Mouse (Mus musculus) CH12.LX (cell line): ENCODE results near the gene Foxk1. TPM values are rescaled to one million over a fixed set of nuclear protein-coding genes. Genes with fewer than 3 reads are reported as not detected.

Source experiments
- DNase-seq: peaks from one replicate; pipeline ENCODE4 v3.0.0-alpha.2; 2013; ENCODE audit errors: extremely low read depth
- H3K27ac ChIP-seq: 2 replicates; pipeline ENCODE4 v1.5.1; 2012; ENCODE audit warnings: low read depth, mild to moderate bottlenecking, control low read depth, moderate library complexity; ENCODE audit not compliant: insufficient read depth
- H3K27me3 ChIP-seq: replicated peaks from 2 replicates; pipeline ENCODE3; 2012; ENCODE audit warnings: inconsistent platforms
- H3K36me3 ChIP-seq, 2 experiments: replicated peaks in 1 of 2; 2 replicates each; pipeline versions ENCODE3 to v1.6.1; 2012; ENCODE audit warnings: inconsistent platforms in 1 of 2, low read length in 1 of 2, mild to moderate bottlenecking in 1 of 2, mixed read lengths in 1 of 2, moderate library complexity in 1 of 2; ENCODE audit not compliant: control insufficient read depth in 1 of 2, insufficient read depth in 1 of 2
- H3K4me1 ChIP-seq, 2 experiments: 2 replicates each; pipeline ENCODE4 v1.6.1; 2012; ENCODE audit warnings: inconsistent platforms in 1 of 2, moderate library complexity in 1 of 2; ENCODE audit not compliant: insufficient read depth in 2 of 2, control insufficient read depth in 1 of 2
- H3K4me2 ChIP-seq: 2 replicates; pipeline ENCODE4 v1.6.1; 2012; ENCODE audit warnings: low read depth, mild to moderate bottlenecking, control low read depth; ENCODE audit not compliant: poor library complexity, insufficient read depth, severe bottlenecking
- H3K4me3 ChIP-seq, 3 experiments: fragments of 150-350 bp in 1 of 3; sonication (generic) in 1 of 3; replicated peaks in 1 of 3; 2 replicates each; pipeline versions ENCODE3 to v1.5.1; 2011 to 2012; ENCODE audit warnings: low read depth in 2 of 3, low read length in 2 of 3, mild to moderate bottlenecking in 2 of 3, moderate library complexity in 2 of 3, control low read depth in 1 of 3, improper control_type of control experiment in 1 of 3, inconsistent platforms in 1 of 3, mixed read lengths in 1 of 3; ENCODE audit not compliant: poor library complexity in 1 of 3
- H3K79me2 ChIP-seq: replicated peaks from 2 replicates; pipeline ENCODE4 v1.6.1; 2012; ENCODE audit warnings: mild to moderate bottlenecking, moderate library complexity; ENCODE audit not compliant: control insufficient read depth, poor library complexity, insufficient read depth, severe bottlenecking; ENCODE audit errors: extremely low read depth
- H3K9ac ChIP-seq: 2 replicates; pipeline ENCODE4 v1.6.1; 2012; ENCODE audit warnings: low read depth, mild to moderate bottlenecking, control low read depth, moderate library complexity; ENCODE audit not compliant: insufficient read depth
- H3K9me3 ChIP-seq: replicated peaks from 2 replicates; pipeline ENCODE3; 2012; ENCODE audit warnings: low read length, inconsistent platforms, mixed read lengths
- BHLHE40 ChIP-seq: IDR thresholded peaks from 2 replicates; pipeline ENCODE4 v1.6.1; 2011; ENCODE audit warnings: mild to moderate bottlenecking, low read depth, low read length, improper control_type of control experiment
- CHD1 ChIP-seq: IDR thresholded peaks from 2 replicates; pipeline ENCODE4 v1.6.1; 2012; ENCODE audit warnings: low read depth, low read length, improper control_type of control experiment, inconsistent platforms
- E2F4 ChIP-seq: IDR thresholded peaks from 2 replicates; pipeline ENCODE4 v1.6.1; 2011; ENCODE audit warnings: low read depth, low read length, improper control_type of control experiment; ENCODE audit not compliant: insufficient replicate concordance
- ELF1 ChIP-seq: IDR thresholded peaks from 2 replicates; pipeline ENCODE4 v1.6.1; 2014; ENCODE audit warnings: low read depth, mild to moderate bottlenecking, inconsistent platforms, low read length, improper control_type of control experiment
- ETS1 ChIP-seq: conservative IDR thresholded peaks from 2 replicates; pipeline ENCODE4 v1.6.1; 2012; ENCODE audit warnings: low read depth, mild to moderate bottlenecking, inconsistent platforms, low read length, improper control_type of control experiment, moderate library complexity
- GABPA ChIP-seq: IDR thresholded peaks from 2 replicates; pipeline ENCODE4 v1.6.1; 2012; ENCODE audit warnings: low read depth, low read length, improper control_type of control experiment, inconsistent platforms; ENCODE audit not compliant: insufficient replicate concordance
- IRF4 ChIP-seq: IDR thresholded peaks from 2 replicates; pipeline ENCODE4 v1.6.1; 2014; ENCODE audit warnings: low read depth, mild to moderate bottlenecking, inconsistent platforms, low read length, improper control_type of control experiment
- JUN ChIP-seq: IDR thresholded peaks from 2 replicates; pipeline ENCODE4 v1.6.1; 2011; ENCODE audit warnings: low read depth, mild to moderate bottlenecking, low read length, improper control_type of control experiment, moderate library complexity; ENCODE audit not compliant: insufficient read depth
- KAT2A ChIP-seq: IDR thresholded peaks from 2 replicates; pipeline ENCODE4 v1.6.1; 2012; ENCODE audit warnings: low read length, improper control_type of control experiment, inconsistent platforms; ENCODE audit not compliant: insufficient replicate concordance
- MAZ ChIP-seq: IDR thresholded peaks from 2 replicates; pipeline ENCODE4 v1.6.1; 2012; ENCODE audit warnings: low read depth, mild to moderate bottlenecking, inconsistent platforms, low read length, improper control_type of control experiment, moderate library complexity
- MEF2A ChIP-seq: IDR thresholded peaks from 2 replicates; pipeline ENCODE4 v1.6.1; 2014; ENCODE audit warnings: low read depth, mild to moderate bottlenecking, inconsistent platforms, low read length, improper control_type of control experiment, borderline replicate concordance
- MXI1 ChIP-seq: IDR thresholded peaks from 2 replicates; pipeline ENCODE4 v1.6.1; 2011; ENCODE audit warnings: mild to moderate bottlenecking, low read depth, low read length, improper control_type of control experiment
- NRF1 ChIP-seq: IDR thresholded peaks from 2 replicates; pipeline ENCODE4 v1.6.1; 2014; ENCODE audit warnings: low read depth, mild to moderate bottlenecking, inconsistent platforms, low read length, improper control_type of control experiment, moderate library complexity
- PAX5 ChIP-seq: IDR thresholded peaks from 2 replicates; pipeline ENCODE4 v1.6.1; 2012; ENCODE audit warnings: low read length, inconsistent platforms, mixed read lengths
- POLR2A ChIP-seq: IDR thresholded peaks from 2 replicates; pipeline ENCODE4 v1.6.1; 2011; ENCODE audit warnings: low read depth, mild to moderate bottlenecking, improper control_type of control experiment, low read length
- POLR2AphosphoS2 ChIP-seq: IDR thresholded peaks from 2 replicates; pipeline ENCODE4 v1.6.1; 2011; ENCODE audit warnings: low read depth, low read length, improper control_type of control experiment
- RAD21 ChIP-seq: IDR thresholded peaks from 2 replicates; pipeline ENCODE4 v1.6.1; 2011; ENCODE audit warnings: low read depth, mild to moderate bottlenecking, low read length, improper control_type of control experiment, moderate library complexity
- RCOR1 ChIP-seq: conservative IDR thresholded peaks from 2 replicates; pipeline ENCODE4 v1.6.1; 2012; ENCODE audit warnings: low read depth, mild to moderate bottlenecking, inconsistent platforms, low read length, improper control_type of control experiment
- TBP ChIP-seq: conservative IDR thresholded peaks from 2 replicates; pipeline ENCODE4 v1.6.1; 2011; ENCODE audit warnings: low read depth, low read length, improper control_type of control experiment
- TCF12 ChIP-seq: IDR thresholded peaks from 2 replicates; pipeline ENCODE4 v1.6.1; 2014; ENCODE audit warnings: low read depth, mild to moderate bottlenecking, inconsistent platforms, low read length, improper control_type of control experiment
- USF1 ChIP-seq: IDR thresholded peaks from 2 replicates; pipeline ENCODE4 v1.6.1; 2014; ENCODE audit warnings: low read depth, mild to moderate bottlenecking, inconsistent platforms, low read length, improper control_type of control experiment
- USF2 ChIP-seq: conservative IDR thresholded peaks from 2 replicates; pipeline ENCODE4 v1.6.1; 2011; ENCODE audit warnings: low read depth, low read length, improper control_type of control experiment
- ZC3H11A ChIP-seq: IDR thresholded peaks from 2 replicates; pipeline ENCODE4 v1.6.1; 2012; ENCODE audit warnings: low read depth, mild to moderate bottlenecking, inconsistent platforms, low read length, improper control_type of control experiment
- ZMIZ1 ChIP-seq: IDR thresholded peaks from 2 replicates; pipeline ENCODE4 v1.6.1; 2012; ENCODE audit warnings: low read depth, mild to moderate bottlenecking, inconsistent platforms, low read length, improper control_type of control experiment
- dilution Hi-C: fragments of 300-500 bp; cut with MboI; formaldehyde crosslinking; loops from 2 replicates; pipeline ENCODE4 v1.14.3; 2020; ENCODE audit warnings: low sequenced_read_pairs; ENCODE audit not compliant: extremely low pct_unique_long_range_greater_than_20kb, extremely low pct_ligation_motif_present
- in situ Hi-C: fragments of 300-500 bp; cut with MboI; formaldehyde crosslinking; loops from 3 replicates; pipeline ENCODE4 v1.14.3; 2019; ENCODE audit warnings: low sequenced_read_pairs, low pct_ligation_motif_present, low pct_unique_long_range_greater_than_20kb, mixed read lengths
- polyA plus RNA-seq: library from polyadenylated mRNA; unstranded; fragments of >175 nt; gene quantifications from 2 replicates; pipeline ENCODE4 v1.2.1, GENCODE M21; 2012; ENCODE audit warnings: low read depth; ENCODE audit not compliant: insufficient read length
- total RNA-seq, 2 experiments: library from RNA; depleted of rRNA; stranded (reverse); fragments of 300-350 nt in 1 of 2; fragments of >200 nt in 1 of 2; gene quantifications; 2 replicates each; pipeline ENCODE4 v1.2.3; 2012 to 2014

The Foxk1 gene
- total and polyA plus RNA-seq, 3 experiments: 5.3 to 23.4 (median 11.3) TPM

DNA sequence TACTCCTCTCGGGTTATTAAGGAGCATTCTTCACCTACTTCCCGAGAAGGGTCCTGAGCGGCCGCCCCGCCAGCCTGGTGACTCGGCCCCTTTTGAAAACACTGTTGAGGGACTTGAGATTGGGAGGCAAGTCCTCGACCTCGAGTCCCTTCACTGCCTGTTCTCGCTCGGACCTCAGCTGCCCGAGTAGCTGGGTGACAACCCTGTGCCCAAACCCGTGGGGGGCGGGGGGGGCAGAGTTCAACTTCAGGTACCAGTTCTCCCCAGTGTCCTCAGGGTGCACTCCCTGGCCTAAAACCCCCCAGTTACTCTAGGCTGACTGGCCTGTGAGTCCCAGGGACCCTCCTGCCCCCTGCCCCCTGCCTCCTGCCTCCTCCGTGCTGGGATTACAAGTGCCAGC is 42.7 kb downstream of the Foxk1 start:
- Histone ChIP-seq H3K9me3 (no peaks in the 10 kb centered on the region), H3K27ac (no peak overlapping the region), H3K36me3 (peaks cover 5 to 70% of the 10 kb centered on the region in 2 experiments), H3K4me1 (peaks cover 39 to 84% of the 10 kb centered on the region in 2 experiments), H3K79me2 (peaks cover 22% of the 10 kb centered on the region), H3K9ac (no peak overlapping the region), H3K4me3 (no peak overlapping the region), H3K27me3 (no peaks in the 10 kb centered on the region), H3K4me2 (no peak overlapping the region)
- in situ Hi-C loops (loop anchor here (5.0 kb wide), 1 partner anchor 77 kb away; no protein-coding TSS in a partner anchor), dilution Hi-C loops (no loop called here)
- no peak for TF ChIP-seq RAD21
- TF ChIP-seq ZC3H11A: no peak
- TF ChIP-seq MXI1: no peak
- no peak for TF ChIP-seq JUN
- no peak for TF ChIP-seq USF1
- no peak for TF ChIP-seq POLR2A
- no peak for TF ChIP-seq TCF12
- no peak for TF ChIP-seq MEF2A
- no peak for TF ChIP-seq ZMIZ1
- TF ChIP-seq MAZ: no peak
- TF ChIP-seq E2F4: no peak
- DNase-seq: no peak

DNA sequence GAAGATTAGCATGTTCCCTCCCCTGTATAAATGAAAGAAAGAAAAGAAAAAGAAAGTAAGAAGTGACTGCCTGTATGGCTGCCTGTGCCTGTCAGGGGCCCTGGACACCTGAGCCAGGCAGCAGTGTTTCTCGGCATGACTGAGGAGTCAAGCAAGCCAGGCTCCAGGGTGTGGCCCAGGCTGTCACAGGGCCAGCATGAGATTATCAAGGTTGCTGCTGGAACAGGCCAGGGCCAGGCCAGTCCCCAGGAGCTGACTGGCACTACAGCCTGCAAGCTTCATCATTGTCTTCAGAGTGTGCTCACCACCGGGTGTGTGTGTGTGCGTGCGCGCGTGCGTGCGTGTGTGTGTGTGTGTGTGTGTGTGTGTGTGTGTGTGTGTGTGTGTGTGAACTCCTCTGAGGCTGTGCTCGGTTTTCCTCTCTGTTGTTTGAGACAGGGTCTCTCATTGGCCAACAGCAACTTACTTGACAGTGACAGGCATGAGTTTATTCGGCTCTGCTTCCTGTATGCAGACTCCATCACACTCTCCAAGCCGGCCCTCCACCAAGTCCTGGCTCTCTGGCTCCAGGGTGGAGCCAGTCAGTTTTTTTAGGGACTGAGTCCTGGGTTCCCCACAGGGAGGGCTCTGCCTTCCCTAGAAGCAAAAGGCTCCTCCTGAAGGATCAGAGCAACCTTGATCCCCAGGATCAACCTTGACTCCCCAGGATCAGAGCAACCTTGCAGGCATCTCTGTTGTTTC is 43.7 kb downstream of the Foxk1 start:
- dilution Hi-C loops: no loop called here

More for the DNA sequence above, 43.7 kb downstream of the Foxk1 start:
- no peak overlapping the region for H3K4me2 ChIP-seq
- DNase-seq: no peak
- H3K4me1 ChIP-seq: peaks cover 39 to 74% of the 10 kb centered on the region in 2 experiments
- peak overlapping the region in 1 of 3 experiments; percentile 2 for H3K4me3 ChIP-seq
- TF ChIP-seq USF2 (no peak), TBP (no peak), ZC3H11A (no peak), RCOR1 (no peak), GABPA (no peak), BHLHE40 (no peak), NRF1 (no peak), MEF2A (no peak), JUN (no peak), ETS1 (no peak), CHD1 (no peak), ELF1 (no peak), RAD21 (no peak), IRF4 (no peak), MAZ (no peak), KAT2A (no peak), POLR2AphosphoS2 (no peak), PAX5 (no peak)
- in situ Hi-C loops: loop anchor here (5.0 kb wide), 1 partner anchor 78 kb away; no protein-coding TSS in a partner anchor
- no peak overlapping the region for H3K27ac ChIP-seq
- H3K9me3 ChIP-seq: no peaks in the 10 kb centered on the region
- H3K36me3 ChIP-seq: peaks cover 10 to 71% of the 10 kb centered on the region in 2 experiments
- no peaks in the 10 kb centered on the region for H3K27me3 ChIP-seq
- H3K9ac ChIP-seq: no peak overlapping the region
- H3K79me2 ChIP-seq: peaks cover 15% of the 10 kb centered on the region
